Mouse (Mus musculus): ENCODE results near the gene Zfp663.

Zfp663 gene

DNA sequence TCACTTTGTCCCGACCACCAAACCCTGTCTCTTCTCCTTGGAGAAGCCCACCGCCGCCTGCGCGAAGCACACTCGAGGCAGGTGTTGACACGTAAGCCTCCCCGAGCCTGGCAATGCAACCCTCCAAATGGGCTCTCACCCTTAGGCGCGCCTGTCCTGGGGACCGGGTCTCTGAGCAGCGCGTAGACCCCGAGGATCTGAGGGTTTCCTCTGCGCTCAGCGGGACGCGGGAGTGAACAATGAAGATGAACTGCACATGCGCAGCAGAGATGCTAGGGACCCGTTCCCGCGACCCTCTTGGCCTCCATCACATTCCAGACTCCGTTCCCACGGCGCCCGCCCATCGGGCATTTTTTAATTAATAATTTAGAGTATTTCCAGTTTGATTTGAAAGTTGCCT is at the start of gene Zfp663:
Gene Zfp663, minus strand, starts transcription at position 234 of the 400 bp plus-strand sequence.
- DNase-seq, result no peak

DNA sequence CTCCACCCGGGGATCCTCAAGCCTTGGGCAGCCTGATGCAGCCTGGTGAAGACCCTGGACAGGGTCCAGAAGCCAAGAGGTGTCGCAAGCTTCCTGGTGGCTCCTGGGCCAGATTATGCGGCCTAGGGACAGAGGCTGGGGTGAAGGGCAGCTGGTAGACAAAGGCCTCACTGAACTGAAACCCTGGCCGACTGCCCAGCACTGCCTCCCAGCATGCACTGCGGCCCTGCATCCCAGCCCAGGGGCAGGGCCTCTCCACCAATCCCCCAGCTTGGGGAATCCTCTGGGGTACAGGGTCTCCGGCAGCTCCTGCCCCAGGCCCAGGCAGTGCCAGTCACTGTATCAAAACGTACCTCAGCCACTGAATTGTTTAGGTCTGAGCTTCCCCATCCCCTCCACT is 48.8 kb upstream of the Zfp663 start:
- DNase-seq, result peak; percentile 57

DNA sequence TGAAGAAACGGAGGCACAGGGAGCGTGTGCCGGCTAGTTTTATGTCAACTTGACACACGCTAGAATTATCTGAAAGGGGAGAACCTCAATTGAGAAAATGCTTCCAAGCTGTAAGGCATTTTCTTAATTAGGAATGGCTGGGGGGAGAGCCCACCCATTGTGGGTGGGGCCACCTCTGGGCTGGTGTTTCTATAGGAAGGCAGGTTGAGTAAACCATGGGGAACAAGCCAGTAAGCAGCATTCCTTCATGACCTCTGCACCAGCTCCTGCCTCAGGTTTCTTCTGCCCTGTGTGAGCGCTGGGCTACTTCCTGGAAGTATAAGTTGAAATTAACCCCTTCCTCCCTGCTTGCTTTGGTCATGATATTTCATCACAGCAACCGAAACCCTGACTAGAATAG is 47.3 kb upstream of the Zfp663 start:
- DNase-seq, result no peak

DNA sequence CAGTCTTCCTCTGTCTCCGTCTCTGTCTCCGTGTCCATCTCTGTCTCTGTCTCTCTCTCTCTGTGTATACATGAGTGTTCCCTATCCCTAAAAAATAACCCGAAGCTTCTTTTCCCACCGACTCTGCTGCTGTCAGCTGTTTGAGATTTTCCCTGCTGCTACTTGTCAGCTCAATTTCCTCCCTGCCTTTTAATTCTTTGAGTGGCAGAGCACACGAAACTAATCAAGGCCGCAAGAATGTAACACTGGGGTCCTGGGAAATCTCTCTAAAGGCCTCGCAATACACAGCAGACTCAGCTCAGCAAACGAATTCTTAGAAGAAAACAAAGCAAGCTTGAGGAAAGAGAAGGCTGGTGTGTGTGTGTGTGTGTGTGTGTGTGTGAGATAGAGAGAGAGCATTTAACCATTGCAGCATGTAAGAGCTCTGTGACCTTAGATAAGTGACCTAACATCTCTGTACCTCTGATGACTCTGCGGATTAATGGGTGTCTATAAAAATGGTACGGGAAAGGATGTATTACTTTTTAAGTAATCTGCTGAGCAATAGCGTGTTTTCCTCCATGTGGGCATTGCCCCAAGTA is 46.7 kb upstream of the Zfp663 start:
- no peak for DNase-seq

DNA sequence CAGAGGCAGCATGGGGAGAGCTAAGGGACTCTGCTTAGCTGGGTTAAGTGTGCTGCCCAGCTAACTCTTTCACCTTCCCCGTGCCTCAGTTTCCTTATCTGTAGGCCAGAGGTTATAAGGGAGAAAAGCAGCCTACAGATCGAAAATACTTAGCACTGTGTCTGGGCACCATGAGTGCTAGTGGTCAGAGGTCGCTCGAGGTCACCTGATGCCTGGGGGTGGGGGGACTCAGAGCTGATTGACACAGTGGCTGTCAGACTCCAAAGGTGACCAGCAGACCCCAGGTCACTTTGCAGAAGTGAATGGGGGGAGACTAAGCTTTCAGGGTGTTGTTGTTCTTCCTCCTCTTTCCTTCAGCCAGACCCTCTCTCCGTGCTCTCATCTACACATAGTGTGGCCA is 45.8 kb upstream of the Zfp663 start:
- no peak for DNase-seq

DNA sequence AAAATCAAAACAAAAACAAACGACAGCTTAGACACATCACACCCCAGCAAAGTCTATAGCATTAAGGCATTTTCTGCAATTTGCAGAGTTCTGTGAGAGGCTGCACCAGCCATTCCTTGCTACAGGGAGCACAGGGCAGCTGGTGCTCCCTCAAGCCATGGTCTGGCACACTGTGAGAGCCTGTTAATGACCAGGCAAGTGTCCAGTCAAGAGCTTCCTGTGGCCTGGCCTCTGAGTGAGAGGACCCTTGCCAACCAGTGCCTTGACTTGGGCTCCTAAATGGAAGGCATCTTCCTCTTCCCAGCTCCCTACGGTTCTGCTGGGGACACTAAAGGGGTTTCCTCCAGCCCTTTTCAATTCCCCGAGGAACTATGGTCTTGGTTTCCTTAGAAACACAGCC is 45.4 kb upstream of the Zfp663 start:
- peak; percentile 80 for DNase-seq

DNA sequence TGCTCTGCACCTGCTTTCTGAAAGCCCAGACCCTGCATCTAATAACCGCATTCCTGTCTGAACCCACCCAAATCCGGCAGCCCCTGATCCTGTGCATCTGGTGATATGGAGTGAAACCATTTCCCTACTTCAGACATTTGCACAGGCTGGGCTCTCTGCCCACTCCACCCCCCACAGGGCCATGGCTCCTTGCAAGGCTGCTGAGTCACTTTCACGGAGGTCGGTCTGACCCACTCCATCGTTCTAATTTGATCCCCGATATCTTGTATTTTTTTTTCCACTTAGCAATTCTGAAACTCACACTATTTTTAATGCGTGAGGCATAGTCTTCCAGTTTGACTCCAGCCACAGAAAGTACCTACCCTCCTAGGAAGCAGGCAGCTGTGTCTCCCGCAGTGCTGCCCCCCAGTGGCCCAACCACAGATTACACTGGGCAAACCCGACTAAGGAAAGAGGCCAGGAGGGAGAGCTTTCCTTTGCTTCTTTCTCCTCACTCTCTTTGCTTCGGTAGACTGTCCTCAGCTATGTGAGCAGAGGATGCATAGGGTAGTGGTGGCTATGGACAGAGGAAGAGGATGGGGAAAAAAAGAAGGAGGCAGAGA is 39.3 kb upstream of the Zfp663 start:
- DNase-seq, result peak; percentile 69

DNA sequence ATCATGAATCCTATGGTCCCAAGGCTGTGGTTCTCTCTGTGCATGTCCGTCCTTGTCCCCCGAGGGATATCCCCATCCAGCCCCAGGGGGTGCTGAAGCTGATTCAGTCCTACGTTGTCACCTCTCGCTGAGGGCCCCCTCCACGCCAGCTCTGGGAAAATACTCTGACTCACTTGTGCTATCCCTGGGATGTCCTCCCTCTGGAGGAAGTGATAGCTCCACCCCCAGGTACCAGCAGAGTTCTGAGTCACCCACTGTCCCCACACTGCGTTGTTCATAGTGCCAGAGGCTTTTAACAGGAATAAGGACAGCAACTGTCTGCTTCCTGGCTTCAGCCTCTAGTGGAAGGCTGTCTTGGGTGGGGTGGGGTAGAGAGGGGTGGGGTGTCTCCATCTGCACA is 36.8 kb upstream of the Zfp663 start:
- no peak for DNase-seq

DNA sequence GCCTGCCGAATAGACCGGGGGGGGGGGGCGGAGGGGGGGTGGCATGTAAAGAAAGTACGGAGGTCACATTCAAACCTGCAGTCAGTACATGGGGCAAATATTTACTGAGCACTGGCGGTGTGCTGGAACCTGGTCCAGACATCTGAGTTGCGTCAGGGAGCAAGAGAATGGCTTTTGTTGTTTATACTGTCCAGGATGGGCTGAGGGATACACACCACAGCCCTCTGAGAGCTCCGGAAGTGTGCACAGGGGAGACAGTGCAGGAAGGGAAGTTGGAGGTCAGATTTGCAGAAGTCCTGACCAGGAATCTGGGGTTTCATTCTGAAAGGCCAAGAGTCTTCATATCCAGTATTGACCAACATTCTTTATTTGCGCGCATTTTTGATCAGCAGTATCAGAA is 36.4 kb upstream of the Zfp663 start:
- DNase-seq, result no peak

DNA sequence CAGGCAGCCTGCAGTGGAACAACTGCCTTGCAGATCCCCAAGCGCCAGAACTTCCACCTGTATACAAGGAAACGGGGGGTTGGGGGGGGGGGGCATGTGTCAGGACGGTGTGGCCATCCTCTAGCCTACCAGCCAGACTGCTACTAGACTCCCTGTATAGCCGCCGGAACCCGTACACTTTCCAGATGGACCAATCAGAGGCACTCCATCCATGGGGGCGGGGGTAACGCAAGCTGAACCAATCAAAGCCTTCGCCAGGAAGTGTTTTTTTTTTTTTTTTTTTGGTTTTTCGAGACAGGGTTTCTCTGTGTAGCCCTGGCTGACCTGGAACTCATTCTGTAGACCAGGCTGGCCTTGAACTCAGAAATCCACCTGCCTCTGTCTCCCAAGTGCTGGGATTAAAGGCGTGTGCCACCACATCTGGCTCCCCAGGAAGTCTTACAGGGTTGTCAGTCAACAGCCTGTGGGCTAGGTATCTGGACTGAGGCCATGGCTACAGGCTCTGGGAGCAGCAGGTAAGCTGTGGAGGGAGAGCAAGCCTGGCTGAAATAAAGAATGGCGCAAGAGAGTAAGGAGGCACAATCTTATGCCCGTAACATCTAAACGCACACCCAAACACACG is 29.7 kb upstream of the Zfp663 start:
- no peak for DNase-seq

DNA sequence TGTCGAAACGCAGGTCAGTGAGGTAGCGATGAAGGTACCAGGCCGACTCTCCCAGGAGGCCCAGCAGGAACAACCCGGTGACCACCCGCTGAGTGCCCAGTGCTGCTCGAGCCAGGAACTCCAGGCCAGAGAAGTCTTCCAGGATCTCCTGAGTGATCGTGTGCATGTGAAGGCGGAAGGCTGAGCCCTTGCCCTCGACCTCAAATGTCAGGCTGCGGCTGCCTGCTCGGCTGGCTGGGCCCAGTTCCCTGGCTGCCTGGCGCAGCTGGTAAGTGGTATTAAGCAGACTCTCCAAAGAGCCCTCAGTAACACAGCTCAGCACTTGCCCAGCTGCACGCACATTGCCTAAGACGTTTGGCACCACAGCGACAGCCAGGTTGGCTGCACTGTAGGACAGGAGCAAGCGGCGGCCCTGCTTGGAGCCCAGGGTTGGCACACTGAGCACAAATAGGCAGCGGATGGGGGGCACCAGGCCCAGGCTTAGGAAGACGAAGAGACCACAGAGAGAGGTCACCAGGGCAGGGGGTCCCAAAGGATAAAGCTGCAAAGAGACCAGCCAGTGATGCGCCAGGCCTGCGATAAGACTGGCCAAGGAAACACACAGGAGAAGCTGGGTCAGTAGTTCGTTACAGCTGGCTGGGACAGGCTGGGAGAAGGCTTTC is 29.1 kb upstream of the Zfp663 start:
- no peak for DNase-seq

DNA sequence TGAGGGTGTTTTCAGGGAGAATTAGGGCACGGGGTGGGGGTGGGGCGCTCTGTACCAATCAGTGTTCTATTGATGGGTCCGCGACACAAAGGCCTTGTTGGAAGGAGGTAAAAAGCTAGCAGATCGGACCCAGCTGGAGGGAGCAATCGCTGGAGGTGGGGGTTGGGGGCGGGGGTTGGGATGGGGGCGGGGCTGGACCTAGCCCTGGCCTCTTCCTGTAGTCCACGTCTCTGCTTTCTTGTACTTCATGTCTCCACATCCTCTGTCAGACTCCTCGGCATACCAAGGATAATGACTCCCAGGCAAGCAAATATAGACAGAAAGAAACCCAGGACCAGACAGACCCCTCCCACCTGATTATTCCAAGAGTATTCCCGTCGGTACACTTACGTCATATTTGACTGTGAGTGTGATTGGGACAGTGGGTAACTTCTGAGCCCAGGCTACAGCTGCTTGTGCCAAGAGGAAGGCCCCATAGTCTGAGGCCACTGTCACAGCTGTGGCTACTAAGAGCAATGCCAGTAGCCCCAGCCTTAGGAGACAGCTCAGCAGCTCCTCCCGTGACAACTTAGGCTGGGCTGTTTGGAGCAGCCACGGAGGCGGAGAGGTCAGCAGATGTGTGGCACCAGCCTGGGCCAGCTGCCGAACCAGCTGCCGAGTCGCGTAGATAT is 28.4 kb upstream of the Zfp663 start:
- DNase-seq, result no peak

DNA sequence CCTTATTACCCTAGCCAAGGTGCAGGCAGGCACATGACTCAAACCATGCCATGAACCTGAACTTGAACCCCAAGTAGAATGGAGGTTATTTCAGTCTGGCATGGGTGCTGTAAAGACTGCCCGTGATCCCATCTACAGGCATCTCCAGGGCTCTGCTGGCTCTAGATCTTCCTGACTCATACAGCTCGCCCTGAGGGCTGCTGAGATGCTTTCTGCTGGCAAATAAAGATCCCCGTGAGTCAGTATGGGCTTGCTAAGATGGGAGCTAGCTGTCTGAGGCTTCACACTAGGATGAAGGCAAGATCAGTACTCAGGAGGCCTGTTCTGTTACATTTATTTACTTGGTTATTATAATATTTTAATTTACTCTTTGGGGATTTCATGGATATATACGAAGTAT is 23.6 kb upstream of the Zfp663 start:
- DNase-seq, result no peak

DNA sequence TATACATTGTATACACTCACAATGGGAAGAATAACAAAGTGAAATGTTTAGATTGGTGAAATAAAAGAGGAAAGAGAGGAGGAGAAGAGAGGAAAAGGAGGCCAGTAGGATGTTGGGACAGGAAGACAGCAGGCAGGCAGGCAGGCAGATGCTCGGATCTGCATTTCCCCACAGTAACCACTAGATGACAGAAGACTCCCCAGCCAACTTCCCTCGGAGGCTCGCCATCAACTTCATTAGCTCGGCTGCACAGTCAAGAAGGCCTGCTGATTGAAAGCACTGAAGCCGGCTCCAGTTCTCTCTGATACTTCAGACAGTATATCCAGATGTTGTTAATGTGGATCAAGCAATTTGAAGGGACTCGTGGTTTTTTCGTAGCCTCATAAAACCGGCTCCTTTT is 23.0 kb upstream of the Zfp663 start:
- DNase-seq, result peak; percentile 43

DNA sequence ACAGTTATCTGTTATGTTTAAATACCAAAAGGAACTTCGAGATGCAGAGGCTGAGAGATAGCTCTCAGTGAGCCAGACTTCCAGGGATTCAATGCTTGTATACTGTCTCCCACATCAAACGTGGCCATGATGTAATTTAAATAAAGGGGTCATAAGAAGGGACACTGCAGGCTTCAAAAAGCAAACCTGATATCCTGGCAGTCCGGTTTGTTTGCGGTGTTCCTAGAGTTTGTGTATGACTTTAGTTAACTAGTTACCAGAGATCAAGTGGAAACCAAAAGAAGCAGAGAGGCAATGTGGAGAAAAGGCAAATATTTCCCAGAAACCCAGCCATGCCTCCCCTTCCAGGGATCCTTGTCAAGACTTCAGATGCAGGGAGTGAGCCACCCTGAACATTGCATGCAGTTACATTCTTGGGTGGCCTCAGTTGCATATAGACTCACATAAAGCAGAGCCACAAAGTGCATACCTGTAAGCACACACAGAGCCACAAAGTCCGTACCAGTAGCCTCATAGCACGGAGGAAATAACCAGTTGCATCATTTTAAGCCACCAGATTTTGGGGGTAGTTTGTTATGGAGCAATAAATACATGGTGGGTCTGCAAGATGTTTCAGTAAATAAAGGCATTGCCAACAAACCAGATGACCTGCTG is 20.9 kb upstream of the Zfp663 start:
- no peak for DNase-seq

DNA sequence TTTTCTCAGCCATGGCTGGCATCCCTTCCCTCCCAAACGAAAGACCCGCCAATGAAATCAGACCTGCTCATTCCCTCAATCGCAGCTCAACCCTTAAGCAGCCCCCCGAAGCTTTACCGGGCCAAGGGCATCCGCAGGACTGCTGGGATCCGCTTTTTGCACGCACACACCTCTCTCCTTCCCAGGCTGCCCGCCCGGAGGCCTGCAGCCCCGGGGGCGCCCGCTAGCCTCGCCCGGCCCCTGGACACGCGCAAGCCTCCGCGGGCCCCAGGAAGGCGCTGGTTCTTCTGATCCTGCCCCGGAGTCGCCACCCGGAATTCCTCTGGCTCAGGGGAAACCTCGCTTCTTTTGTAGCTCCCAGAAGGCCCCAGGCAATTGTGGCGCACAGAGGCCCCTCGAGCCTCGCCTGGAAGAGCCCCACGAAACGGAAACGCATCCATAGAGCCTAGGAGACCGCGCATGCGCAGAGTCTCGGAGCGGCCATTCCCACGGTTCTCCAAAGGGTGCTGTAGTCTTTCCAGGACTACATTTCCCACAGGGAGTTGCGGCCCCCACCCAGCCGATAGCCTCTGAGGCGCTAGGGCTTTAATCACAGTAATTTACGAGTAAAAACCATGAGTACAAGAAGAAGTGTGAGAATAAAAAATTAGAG is 19.4 kb upstream of the Zfp663 start, which contains the start of gene Zfp334:
Gene Zfp334, minus strand, starts transcription at position 416 of the 652 bp plus-strand sequence.
- DNase-seq, result peak; percentile 95

DNA sequence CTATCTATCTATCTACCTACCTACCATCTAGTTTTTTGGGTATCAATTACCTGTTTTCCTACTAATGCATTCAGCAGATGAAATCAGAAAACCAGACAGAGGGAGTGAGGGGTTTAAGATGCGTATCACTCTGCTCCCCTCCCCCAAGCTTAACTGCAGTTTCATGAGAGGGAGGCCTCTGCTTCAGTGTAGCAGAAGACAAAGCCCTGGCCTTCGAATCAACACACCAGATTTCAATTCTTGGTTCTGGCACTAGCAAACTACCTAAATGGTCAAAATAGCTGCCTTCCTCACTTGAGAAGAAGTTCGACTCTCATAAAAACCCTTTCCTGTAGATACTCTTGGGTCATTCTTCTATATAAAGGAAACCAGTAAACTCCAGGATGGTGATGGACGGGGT is 18.8 kb upstream of the Zfp663 start:
- DNase-seq, result no peak

DNA sequence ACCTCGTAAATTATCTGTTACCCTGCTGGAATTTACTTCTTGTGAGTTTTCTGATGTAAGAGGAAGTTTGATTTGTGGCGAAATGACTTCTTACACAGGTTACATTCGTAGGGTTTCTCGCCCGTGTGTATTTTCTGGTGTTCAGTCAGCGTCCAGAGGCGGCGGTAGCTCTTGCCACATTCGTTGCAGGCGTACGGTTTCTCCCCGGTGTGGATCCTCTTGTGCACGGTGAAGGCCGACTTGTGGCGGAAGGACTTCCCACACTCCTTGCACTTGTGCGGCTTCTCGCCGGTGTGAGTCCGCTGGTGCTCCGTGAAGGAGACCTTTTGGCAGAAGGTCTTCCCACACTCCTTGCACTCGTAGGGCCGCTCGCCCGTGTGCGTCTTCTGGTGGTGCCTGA is 11.5 kb upstream of the Zfp663 start:
- DNase-seq, result no peak

DNA sequence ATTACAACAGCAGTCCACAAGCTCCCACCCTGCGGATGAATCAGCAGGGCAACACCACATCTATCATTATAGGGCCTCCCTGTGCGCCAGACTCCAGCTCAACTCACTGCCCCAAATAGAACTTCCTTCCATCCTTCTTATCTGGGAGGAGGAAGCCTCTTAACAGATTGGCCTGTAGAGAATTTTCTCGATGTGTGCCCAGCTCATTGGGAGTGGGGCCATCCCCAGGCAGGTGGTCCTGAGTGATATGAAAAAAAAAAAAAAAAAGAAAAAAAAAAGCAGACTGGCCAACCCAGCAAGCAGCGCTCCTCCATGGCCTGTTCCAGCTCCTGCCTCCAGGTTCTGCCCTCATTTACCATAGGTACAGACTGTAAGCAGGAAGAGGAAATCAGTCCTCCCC is 7.5 kb upstream of the Zfp663 start:
- no peak for DNase-seq

DNA sequence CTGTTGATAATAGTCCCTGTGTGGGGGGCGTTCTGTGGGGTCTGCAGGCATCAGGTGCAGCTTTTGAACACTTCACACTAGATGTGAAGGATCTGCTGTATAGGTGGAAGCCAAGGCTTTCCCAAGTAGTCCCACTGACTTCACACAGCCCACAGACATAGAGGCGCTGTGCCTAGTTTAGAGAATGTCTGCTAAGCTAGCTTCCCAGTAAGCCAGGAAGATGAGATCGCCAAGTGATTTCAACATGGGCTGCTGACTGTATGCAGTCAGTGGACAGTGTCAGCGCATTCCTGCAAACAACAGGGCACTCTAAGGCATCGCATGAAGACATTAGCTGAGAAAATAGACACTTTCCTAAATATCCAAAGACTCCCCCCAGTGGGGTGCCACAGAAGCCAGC is 6.9 kb upstream of the Zfp663 start:
- DNase-seq, result no peak

DNA sequence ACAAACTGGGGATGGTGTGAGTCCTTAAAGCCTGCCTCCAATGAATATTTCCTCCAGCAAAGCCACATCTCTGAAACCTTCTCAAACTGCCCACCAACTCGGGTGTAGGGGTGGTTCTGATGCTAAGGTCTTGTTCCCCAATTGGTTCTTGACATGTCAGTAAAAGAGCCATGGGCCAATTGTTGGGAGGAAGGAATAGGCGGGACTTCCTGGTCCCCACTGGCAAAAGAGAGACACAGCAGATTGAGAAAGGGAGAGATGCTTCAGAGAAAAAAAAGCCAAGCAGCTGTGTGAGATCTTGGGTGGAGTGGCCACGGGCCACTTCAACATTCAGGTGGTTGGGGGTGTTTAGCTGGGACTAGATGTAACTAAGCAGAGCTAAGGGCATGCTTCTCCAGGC is 2.5 kb upstream of the Zfp663 start:
- no peak for DNase-seq

DNA sequence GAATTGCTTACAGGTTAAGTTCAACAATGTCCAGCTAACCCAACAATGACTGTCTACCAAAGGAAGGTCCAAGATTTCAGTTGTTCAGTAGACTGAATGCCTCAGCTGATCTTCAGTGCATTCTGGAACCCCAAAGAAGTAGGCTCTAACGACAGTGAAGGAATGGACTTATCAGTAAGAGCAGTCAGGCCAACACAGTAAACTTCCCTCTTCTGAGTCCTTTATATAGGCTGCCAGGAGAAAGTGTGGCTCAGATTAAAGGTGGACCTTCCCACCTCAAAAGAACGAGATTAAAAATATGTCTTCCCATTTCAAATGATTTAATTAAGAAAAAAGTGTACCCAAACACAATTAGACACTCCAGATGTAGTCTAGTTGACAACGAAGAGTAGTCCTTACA is 1.8 kb upstream of the Zfp663 start:
- DNase-seq, result no peak
